Mouse (Mus musculus) WW6 (cell line): ENCODE results near the gene Dolpp1.
"Not testable (repeated sequence)": the region's sequence is repeated elsewhere in the genome, so short reads cannot be mapped to it uniquely, and the experiment has no call there.

Source experiments
- DNase-seq: peaks from one replicate; pipeline ENCODE4 v3.0.0-alpha.2; 2013; ENCODE audit warnings: low read depth, low spot score

The Dolpp1 gene

DNA sequence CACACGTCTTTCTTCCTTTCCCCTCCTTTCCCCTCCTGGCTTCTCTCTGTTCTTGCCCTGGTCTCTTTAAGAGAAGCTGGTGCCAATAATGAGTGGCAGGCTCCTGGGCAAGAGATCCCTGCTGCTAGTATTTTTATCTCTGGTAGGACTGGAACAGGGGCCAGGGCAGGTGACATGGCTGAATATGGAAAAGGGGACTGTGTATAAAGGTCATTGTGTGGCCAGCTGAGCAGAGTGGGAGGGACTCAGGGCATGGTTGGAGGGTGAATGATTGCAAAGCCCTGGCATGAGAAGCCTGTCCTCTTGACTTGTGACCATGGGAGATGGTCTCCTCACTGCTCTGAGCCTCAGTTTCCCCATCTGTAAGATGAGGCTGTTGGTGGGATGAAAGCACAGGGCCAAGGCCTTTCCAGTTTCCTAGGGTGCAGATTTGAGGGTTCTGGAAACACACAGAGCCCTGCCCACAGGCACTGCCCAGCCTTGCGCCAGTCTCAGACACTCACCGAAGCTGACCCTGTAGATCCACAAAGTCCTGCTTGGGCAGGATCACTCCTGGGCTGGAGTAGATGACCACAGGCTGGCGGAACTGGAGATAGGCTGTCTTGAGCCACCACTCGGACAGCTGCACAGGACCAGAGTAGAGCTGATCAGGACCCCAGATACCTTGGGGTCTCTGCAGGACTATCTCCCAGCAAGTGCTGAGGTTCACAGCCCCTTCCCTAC lies 17.6 kb downstream of the Dolpp1 start:
- DNase-seq, result no peak

DNA sequence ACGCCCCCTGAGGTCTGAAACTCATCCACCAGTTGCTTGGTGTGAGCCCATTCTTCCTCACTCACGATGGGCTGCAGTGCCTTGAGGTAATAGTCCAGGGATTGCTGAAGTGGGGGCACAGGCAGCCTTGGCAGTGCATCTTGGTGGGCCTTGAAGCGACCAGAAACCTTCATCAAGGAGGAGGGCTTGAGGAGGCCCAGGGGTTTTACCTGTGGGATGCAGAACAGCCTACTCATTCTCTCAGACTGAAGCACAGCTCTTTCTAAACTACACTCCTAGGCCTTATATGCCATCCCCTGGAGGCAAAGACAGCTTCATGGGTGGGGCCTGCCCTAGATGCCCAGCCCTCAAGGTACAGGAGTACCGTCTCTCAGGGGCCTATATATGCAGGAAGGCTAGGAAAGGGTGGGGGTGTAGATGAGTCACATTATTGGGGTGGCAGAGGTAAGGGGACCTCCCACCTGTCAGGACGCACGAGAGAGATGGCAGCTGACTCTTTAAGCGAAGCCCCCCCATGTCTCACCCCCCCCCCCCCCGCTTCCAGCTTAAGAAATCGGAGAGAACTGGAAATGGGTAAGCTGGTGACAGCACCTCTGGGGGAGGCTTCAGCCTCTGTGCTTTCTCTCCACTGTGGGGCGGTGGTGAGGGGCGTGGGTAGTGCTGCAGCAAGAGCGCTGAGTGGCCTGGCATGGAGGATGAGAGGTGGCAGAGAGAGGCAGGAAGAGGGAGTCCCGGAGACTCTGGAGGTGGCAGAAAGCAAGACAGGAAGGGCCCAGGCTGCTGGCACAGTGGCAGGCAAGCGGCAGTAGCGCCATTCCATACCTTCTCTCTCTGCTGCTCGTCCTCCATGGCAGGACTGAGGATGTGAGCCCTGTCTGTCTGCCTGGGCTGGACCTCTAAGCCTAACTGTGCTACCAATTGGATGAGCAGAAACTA lies 21.3 kb downstream of the Dolpp1 start:
- DNase-seq, result no peak

DNA sequence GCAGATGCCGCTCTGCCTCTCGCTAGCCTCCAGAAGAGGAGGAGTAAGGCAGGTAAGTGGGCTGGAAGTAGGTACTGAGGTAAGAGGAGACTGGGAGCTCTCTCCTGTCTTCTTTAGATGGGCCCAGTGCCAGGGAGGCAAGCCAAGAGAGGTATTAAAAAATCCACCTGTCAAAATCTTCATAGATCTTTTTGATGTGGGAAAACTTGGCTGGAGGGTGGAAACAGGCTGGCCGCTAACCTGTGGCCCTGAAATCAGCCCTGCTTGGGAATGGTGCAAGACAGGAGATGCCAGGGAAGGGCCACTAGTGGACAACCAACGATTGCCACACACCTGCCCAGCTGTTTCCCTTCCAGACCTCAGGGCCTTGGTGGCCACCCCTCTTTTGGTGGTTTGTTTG lies 22.0 kb downstream of the Dolpp1 start:
- DNase-seq, result no peak

DNA sequence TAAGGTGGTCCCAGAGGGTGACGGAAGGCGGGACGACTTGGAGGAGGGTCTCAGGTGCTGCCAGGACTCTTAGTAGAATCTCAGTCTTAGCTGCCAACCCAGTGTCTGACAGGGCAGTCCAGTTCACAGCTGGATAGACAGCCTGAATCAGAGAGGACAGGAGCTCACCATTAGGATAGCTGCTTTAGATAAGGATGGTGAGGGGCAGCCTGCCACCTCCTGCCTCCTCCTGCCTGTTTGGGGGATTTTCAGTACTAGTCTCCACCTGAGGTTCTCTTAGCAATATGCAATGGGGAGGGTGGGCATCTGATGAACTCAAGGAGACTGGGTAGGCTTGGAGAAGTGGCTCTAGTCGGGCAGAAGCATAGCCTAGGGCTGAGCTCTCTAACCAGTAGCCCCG lies 22.6 kb downstream of the Dolpp1 start:
- DNase-seq, result no peak

DNA sequence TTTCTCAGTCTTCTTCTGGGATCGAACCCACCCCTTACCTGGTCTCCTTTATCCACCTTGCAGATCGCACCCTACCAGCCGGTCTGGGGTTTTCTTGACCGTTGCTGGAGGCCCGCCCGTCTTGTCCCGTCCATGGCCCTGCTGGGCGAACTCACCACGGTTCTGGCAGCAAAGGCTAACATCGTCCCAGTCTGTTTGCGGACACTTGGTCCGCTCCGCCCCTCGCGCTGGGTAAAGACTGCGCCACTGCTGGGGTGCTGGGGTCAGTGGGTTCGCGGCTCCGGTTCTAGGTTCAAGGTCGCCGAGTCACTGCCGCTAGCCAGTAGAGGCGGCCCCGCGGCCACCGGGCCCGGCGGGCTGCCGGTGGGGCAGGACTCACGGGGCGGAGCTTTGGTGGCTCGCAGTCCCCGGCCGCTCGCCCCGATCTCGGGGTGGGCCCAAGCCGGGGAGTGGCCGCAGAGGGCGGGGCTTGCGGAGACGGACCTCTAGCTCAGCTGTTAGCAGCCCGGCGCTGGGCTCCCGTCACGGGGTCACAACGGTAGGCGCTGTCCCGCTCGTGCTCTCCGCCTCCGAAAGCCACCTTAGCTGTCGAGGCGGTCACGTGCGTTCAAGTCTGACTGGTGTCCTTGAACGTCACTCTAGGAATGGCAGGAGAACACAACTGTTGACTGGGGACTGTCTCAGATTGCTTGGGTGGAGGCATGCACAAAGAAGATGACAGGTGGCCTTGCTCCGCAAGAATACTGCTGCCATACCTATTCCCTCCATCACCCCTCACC lies 23.3 kb downstream of the Dolpp1 start, which contains the start of gene Crat:
Crat (minus strand) TSS at position 657 of the 779 bp plus-strand sequence.
- peak; percentile 56 for DNase-seq

DNA sequence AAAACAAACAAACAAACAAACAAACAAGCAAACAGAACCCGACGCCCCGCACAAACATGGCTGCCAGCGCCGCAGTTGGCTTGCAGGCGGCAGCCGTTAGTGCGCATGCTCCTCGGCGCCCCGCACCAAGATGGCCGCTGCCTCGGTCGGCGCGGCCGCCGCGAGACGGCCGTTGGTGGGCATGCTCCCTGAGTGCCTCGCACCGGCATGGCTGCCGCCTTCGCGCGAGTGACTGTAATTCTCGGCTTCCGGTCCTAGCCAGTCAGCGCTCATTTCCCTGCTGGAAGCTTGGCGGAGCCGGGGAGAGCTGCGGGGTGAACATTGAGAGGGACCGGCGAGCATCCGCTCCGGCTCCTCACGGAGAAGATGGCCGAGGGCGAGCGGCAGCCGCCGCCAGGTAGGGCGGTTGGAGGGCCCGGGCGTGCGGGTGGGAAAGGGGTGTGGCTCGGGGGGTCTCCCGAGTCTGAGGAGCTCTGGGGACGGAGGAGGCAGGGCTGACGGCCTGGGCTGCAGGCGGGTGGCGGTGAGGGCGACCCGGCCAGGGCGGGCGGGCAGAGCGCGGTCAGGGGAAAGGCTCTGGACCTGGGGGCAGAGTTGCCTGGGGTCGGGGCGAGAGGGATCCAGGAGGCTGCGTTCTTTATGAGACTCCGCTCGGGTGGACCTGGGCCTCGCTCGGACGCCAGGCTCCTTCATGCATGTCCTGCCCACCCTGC lies 24.0 kb downstream of the Dolpp1 start, which contains the start of gene Ptpa:
Ptpa (plus strand) TSS at position 104 of the 713 bp plus-strand sequence.
- peak; percentile 67 for DNase-seq

DNA sequence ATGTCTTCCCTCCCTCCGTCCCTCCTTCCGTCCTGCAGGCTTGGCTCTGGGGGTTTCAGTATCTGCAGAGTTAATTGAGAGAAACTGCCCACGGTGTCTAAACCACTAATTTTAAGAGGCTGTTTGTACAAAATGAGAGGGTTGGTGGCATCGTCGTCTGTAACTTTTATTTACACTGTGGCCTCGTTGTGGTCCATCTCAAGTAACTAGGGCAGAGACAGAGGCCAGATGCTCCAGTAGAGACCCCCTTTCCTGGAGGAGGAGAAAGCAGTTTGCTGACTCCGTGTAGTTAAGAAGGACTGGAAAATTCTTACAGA lies 24.6 kb downstream of the Dolpp1 start:
- DNase-seq, result no peak

DNA sequence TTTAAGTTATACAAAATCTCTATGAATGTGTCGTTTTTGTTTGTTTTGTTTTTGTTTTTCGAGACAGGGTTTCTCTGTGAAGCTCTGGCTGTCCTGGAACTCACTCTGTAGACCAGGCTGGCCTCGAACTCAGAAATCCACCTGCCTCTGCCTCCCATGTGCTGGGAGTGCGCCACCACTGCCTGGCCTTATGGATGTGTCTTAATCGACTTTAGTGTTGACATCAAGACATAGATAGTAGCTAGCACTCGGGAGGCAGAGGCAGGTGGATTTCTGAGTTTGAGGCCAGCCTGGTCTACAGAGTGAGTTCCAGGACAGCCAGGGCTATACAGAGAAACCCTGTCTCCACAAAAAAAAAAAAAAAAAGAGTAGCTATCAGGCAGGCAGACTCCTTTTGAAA lies 25.1 kb downstream of the Dolpp1 start:
- not testable (repeated sequence) for DNase-seq

DNA sequence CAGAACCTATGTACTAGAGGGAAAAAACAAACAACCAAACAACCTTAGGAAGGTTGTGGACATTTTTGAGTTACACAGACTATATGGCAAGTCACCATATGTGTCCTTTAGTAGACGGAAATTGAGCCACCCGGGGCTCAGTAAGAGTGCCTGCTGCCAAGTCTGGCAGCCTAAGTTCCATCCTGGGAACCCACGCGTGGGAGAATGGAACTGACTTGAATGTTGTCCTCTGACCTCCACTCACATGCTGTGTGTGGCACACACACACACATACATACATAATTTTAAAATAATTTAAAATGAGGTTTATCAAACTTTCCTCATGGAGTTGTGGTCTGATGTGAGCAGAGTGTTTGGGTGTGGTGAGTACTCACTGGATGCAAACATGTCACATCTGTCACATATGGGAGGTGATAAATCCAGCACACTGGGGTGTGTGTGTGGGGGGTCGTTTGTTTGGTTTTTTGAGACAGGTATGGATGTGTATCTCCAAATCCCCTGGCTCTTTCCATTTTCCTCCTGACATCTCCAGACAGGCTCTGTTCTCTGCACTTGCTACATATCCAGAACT lies 25.6 kb downstream of the Dolpp1 start:
- DNase-seq, result no peak

DNA sequence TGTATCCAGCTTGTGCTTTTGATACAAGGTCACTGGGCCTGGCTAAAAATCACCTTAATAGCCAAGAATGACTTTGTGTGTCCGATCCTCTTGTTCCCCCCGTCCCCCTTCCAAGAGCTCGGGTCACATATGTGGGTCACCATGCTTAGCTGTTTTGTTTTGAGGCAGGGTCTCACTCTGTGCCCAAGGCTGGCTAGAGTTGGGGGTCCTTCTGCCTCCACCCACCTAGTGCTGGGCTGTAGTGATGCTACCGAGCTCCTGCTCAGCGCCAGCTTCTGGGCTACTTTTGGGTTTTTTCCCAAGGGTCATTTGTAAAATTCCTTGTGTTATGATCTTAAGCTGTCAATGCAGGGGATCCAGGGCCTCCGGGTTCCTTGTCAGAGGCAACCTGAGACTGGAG lies 26.2 kb downstream of the Dolpp1 start:
- DNase-seq, result no peak

DNA sequence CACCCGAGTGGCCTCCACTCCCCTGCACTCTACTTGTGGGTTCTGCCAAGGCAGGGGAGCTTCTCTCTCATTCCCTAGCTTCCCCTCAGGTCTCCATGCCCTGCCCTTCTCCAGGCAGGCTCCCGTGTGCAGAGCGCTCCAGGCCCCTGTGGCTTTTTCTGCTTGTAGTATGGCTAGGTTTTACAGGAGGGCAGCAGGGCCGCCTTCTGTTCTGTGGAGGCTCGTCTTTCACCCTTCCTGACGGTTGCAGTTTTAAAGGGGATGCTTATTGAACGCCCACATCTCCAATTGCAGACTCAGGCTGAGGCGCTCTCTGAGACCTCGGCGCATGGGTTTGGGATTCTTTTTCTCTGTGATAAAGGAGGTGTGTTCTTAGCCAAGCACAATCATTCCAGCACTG lies 27.1 kb downstream of the Dolpp1 start:
- no peak for DNase-seq

DNA sequence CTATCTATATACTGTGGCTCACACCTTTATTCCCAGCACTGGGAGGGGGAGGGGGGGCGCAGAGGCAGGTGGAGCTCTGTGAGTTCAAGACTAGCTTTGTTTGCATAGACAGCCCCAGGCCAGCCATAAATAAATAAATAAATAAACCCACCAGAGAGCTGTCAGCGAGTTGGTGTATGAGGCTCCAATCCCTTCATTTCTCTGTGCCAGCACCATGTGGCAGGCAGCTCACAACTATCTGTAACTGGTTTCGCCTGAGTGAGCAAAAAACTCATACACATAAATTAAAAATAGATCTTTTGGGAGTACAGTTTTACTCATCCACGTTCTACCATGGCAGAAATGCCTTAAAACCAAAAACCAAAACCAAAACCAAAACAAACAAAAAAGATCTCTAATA lies 29.4 kb downstream of the Dolpp1 start:
- DNase-seq, result no peak

DNA sequence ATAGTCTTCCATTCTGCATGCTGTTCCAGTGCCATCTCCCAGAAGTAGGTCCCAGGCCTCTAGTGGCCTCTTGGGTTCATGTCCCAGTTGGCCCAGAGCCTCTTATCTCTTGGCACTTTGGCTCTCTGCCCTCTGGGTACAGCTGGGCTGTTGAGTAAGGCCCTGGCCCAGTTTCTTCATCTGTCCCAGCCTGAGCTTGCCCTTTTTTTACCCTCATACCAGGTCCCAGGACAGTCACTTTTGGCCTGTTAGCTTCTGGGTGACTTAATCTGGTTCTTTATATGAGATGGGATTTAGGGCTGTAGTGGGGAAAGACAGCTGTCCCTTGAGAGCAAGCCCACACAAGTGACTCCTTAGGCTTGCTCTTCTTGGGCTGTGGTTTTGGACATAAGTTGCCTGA lies 37.1 kb downstream of the Dolpp1 start:
- DNase-seq, result no peak

DNA sequence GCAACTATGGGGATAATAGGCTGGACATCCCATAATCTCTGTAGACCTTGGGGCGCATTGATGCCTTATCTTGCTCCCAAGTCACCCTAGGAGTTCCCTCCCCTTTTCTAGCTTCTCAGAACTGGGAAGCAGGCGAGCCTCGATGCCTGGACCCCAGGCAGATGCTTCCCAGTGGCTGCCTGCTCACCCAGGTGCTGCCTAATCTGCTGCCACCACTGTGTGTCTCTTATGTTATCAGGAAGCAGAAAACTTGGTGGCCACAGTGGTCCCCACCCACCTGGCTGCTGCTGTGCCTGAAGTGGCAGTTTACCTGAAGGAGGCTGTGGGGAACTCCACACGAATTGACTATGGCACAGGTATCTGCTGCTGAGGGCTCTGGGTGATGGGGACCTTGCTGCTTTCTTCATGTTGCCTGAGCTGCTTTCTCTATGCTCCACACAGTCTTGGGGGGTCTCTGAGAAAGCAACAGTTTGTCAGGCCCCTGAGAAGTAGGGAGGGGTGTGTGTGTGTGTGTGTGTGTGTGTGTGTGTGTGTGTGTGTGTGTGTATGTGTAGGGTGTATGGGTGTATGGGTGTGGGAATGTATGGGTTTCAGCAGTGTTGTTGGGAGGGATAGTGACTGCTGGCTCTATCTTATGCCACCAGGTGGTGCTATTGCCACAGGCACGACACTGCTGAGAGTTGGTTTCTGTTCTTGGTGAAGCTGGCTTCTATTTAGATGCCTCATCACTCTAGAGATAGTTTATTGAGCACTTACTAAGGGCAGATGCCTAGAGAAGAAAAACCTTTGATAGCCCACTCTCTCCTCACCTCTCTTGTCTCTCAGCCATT lies 43.5 kb downstream of the Dolpp1 start:
- DNase-seq, result no peak

DNA sequence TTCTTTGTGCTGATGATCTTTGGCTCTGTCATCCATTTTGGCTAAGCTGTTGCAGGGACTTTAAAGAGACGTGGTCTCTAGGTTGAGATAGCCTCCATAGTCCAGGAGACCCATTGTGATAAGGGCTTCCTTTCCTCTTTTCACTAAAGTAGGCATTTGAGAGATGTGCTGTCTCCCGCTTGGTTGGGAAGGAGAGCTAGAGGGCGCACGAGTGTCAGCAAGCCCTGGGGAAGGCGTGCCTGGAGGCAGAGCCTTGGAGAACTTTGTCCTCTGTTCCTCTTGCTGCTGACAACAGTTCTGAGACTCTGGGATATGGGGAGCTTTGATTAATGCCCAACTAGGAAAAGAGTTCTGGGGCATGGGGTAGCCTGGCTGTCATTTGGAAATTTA lies 44.1 kb downstream of the Dolpp1 start:
- DNase-seq, result no peak

DNA sequence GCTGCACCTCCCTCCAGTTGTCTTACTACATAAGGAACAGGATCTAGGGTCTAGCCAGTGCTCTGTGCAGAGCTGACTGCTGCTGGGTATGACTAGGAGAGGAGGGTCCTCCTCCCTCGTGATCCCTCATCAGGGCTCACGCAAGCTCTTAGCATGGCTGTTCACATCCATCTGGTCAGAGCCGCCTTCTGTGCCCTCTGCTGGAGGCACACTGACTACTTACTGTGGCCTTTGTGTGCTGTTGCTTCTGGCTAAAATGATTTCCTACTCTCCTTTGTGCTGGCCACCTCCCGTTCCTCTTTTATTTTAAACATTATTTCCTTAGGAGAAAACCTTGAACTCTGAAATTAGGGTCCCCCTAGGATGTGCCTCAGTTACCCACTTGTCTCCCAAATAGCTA lies 44.8 kb downstream of the Dolpp1 start:
- no peak for DNase-seq

DNA sequence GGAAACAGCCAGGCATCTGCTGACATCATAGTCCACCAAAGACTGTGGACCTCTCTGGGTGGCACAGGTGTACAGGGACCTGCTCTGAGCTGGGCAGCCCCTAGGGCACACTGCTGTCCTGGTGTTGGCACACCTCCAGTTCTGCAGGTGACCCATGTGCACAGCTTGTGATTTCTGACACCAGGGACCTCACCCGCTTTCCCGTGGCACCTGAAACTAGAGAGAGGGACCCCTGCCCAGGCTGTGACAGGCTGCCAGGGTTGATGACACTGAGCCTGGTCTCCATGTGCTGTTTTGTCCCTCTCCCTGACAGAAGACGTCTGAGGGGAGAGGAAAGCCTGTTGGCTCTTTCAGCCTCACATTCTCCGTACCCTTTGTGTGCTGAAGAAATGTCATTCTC lies 45.7 kb downstream of the Dolpp1 start:
- no peak for DNase-seq

DNA sequence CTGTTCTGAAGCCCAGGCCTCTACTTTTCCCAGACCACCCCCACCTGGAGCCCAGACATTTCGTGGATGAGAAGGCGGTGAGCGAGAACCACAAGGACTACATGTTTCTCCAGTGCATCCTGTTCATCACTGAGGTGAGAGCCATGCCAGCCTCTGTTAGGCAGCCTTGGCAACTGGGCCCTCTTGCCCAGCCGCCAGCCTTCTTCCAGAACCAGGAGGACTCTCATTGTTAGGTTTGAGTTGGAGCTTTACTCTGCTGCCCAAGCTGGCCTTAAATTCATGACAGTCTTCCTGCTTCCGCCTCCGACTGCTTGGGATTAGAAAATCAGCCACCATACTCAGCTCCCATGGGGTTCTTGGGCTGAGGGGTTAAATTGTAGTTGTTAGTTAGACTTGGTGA lies 47.6 kb downstream of the Dolpp1 start:
- no peak for DNase-seq

DNA sequence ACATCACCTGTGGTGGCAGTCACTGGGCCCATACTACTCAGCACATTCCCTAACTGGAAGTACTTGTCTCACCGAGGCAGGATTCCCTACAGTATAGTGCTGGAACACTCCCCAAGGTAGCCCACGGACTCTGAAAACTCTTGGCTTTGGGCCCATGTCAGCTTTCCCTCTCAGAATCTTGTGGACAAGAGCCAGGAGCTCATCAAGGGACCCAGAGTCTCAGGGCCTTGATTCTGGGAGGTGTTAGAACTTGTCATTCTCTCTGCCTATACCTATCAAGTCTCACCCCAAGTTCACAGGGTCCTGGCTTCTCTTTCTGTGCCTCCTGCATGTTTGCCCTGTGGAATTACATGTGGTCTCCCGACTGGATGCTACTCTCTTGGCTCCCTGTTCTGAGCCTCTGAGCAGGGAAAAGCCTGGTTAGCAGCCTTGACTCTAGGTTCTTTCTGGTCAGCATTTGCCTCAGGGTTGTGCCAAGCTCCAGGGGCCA lies 48.2 kb downstream of the Dolpp1 start:
- DNase-seq, result no peak
